Comparison of ENCODE assay signal across 17 mouse cellular contexts in genomic region chr12:98644852-98645251, GRCm38 (mm10). TPM values are rescaled to one million over a fixed set of nuclear protein-coding genes. Genes with fewer than 3 reads are reported as not detected.
A peak's percentile ranks its signal among the peaks of the same experiment; 100 is the strongest.
DNase-seq lines count a peak whose midpoint lies in the region; ATAC-seq and TF ChIP-seq lines count a peak whose summit lies in the region.
"Had no signal": no experiment of that assay in that cellular context is flagged by ENCODE, and none has a peak within 500 bp of the region (broad histone marks: within the 10 kb centered on the region; RNA-seq: fewer than 3 reads in every experiment).

No protein-coding gene starts in this region.

- no peak overlapping the region for H3K4me2 ChIP-seq in lung, postnatal 0 days (replicated peaks; ENCODE audit: low read depth, low read length)
- H3K4me2 ChIP-seq: heart, embryonic 15.5 days; hindbrain, embryonic 15.5 days; liver, embryonic 11.5 days; midbrain, embryonic 15.5 days; neural tube, embryonic 12.5 days had no signal

- TF ChIP-seq CTCF in heart, adult 2 months (IDR thresholded peaks at IDR 0.05) = peak; percentile 19
- TF ChIP-seq CTCF in lung, postnatal 0 days (IDR thresholded peaks at IDR 0.05) = peak; percentile 12; the same call in 1 of the 2 replicates
- peak; percentile 7; the same call in 1 of the 2 replicates for TF ChIP-seq CTCF in brain, embryonic 14.5 days (IDR thresholded peaks at IDR 0.05; ENCODE audit: borderline replicate concordance, extremely low read depth, insufficient read depth, insufficient read length)

- TF ChIP-seq EP300 in heart, adult 2 months (IDR thresholded peaks at IDR 0.05; ENCODE audit: insufficient read depth, low read depth, low read length) = no peak
- no peak for TF ChIP-seq EP300 in lung, postnatal 0 days (IDR thresholded peaks at IDR 0.05)

- no peak overlapping the region for H3K4me3 ChIP-seq in heart, adult 2 months
- H3K4me3 ChIP-seq in lung, postnatal 0 days (ENCODE audit: low read depth, low read length) = no peak overlapping the region
- H3K4me3 ChIP-seq: heart, embryonic 15.5 days; hindbrain, embryonic 15.5 days; midbrain, embryonic 15.5 days; neural tube, embryonic 12.5 days had no signal

- intact Hi-C loops in heart, adult 2 months (cut with DNase I) = no loop called here
- intact Hi-C loops in heart, postnatal 10 days (cut with DNase I) = no loop called here

- ATAC-seq in lung, postnatal 0 days = no peak
- ATAC-seq in erythroblast, adult 5-6 weeks (replicated peaks; ENCODE audit: low FRiP score, poor library complexity, severe bottlenecking) = no peak
- ATAC-seq in monocyte, adult 5-6 weeks (replicated peaks; ENCODE audit: insufficient number of reproducible peaks, low FRiP score, low TSS enrichment, poor library complexity, severe bottlenecking) = no peak
- ATAC-seq: midbrain, embryonic 15.5 days had no signal

- no peaks in the 10 kb centered on the region for H3K79me2 ChIP-seq in heart, adult 2 months (replicated peaks; ENCODE audit: control insufficient read depth, insufficient read depth, low read length)

- no peaks in the 10 kb centered on the region for H3K4me1 ChIP-seq in heart, adult 2 months (ENCODE audit: control insufficient read depth, insufficient read depth, low read length)
- H3K4me1 ChIP-seq in lung, postnatal 0 days (ENCODE audit: insufficient read depth, low read depth, low read length) = no peaks in the 10 kb centered on the region
- H3K4me1 ChIP-seq: heart, embryonic 15.5 days; hindbrain, embryonic 15.5 days; midbrain, embryonic 15.5 days; neural tube, embryonic 12.5 days had no signal

- no peaks in the 10 kb centered on the region for H3K9me3 ChIP-seq in lung, postnatal 0 days (ENCODE audit: low read length)
- H3K9me3 ChIP-seq: heart, embryonic 15.5 days; hindbrain, embryonic 15.5 days; midbrain, embryonic 15.5 days; neural tube, embryonic 12.5 days had no signal

- no peak for DNase-seq in heart, adult 2 months
- no peak for DNase-seq in heart, postnatal 10 days
- DNase-seq in lung, postnatal 0 days (ENCODE audit: low spot score) = no peak
- no peak for DNase-seq in lung, postnatal 14 days
- DNase-seq in brain, embryonic 14.5 days (ENCODE audit: low read depth) = no peak
- DNase-seq in kidney, adult 9 months = no peak
- DNase-seq: adrenal gland, postnatal 14 days; cerebellum, adult 11-12 months; layer of hippocampus, adult 9-11 months; lung, postnatal 4 days had no signal

- H3K27ac ChIP-seq in heart, adult 2 months = no peak overlapping the region
- H3K27ac ChIP-seq in lung, postnatal 0 days (ENCODE audit: low read length) = no peak overlapping the region
- H3K27ac ChIP-seq: heart, embryonic 15.5 days; hindbrain, embryonic 15.5 days; midbrain, embryonic 15.5 days; neural tube, embryonic 12.5 days had no signal

- no peaks in the 10 kb centered on the region for H3K27me3 ChIP-seq in heart, adult 2 months (ENCODE audit: control insufficient read depth, insufficient read depth, low read length)
- no peaks in the 10 kb centered on the region for H3K27me3 ChIP-seq in lung, postnatal 0 days (replicated peaks; ENCODE audit: insufficient read depth, low read length)
- H3K27me3 ChIP-seq: heart, embryonic 15.5 days; hindbrain, embryonic 15.5 days; midbrain, embryonic 15.5 days; neural tube, embryonic 12.5 days had no signal

- no peak for TF ChIP-seq POLR2A in heart, adult 2 months (IDR thresholded peaks at IDR 0.05; ENCODE audit: insufficient read depth, low read depth, low read length)
- no peak for TF ChIP-seq POLR2A in brain, embryonic 14.5 days (IDR thresholded peaks at IDR 0.05; ENCODE audit: borderline replicate concordance, extremely low read depth, insufficient read depth, insufficient read length, poor library complexity, severe bottlenecking)

- H3K36me3 ChIP-seq in heart, adult 2 months (ENCODE audit: control insufficient read depth, insufficient read depth, low read length) = no peaks in the 10 kb centered on the region
- no peaks in the 10 kb centered on the region for H3K36me3 ChIP-seq in lung, postnatal 0 days (ENCODE audit: insufficient read depth, low read length)
- H3K36me3 ChIP-seq: heart, embryonic 15.5 days had no signal

- no peak overlapping the region for H3K9ac ChIP-seq in heart, adult 2 months (ENCODE audit: low read depth, low read length)
- H3K9ac ChIP-seq in lung, postnatal 0 days (replicated peaks; ENCODE audit: low read depth) = no peak overlapping the region
- H3K9ac ChIP-seq: heart, embryonic 15.5 days; hindbrain, embryonic 15.5 days; midbrain, embryonic 15.5 days; neural tube, embryonic 12.5 days had no signal

RNA-seq across cellular contexts. Expression of gene Spata7, which starts 16.9 kb away (rescaled TPM):
- total RNA-seq in heart, adult 2 months (2021) = 1 to 10 TPM; 5.2 to 6.5 TPM
- polyA plus RNA-seq in heart, adult 2 months (2012; rRNA removed) = 2.2 and 3.0 TPM in 2 replicates
- 1 to 10 TPM; 7.4 to 7.7 TPM for total RNA-seq in heart, postnatal 10 days (2021)
- 6.2 and 6.7 TPM in 2 replicates for polyA plus RNA-seq in lung, postnatal 0 days (2015; fragmentation: Nextera tagmentation; extraction: Ambion mirVana)
- polyA plus RNA-seq in brain, embryonic 14.5 days (2012; rRNA removed) = 14.1 and 16.9 TPM in 2 replicates
- total RNA-seq in erythroblast, adult 5-6 weeks (2015; ENCODE audit: low replicate concordance) = not detected in 2 replicates
- 0.98 and 1.1 TPM in 2 replicates for total RNA-seq in erythroblast, adult 5-6 weeks (2017; ENCODE audit: low replicate concordance)
- 1.3 to 3.3 TPM in 2 of 3 replicates, not detected in the other for total RNA-seq in monocyte, adult 5-6 weeks (2017)
